Mouse (Mus musculus) left cerebral cortex, postnatal 4 days (tissue): ENCODE data around the gene 4930435E12Rik. TPM values are rescaled to one million over a fixed set of nuclear protein-coding genes. Genes with fewer than 3 reads are reported as not detected.

Source experiments
- DNase-seq: peaks from one replicate; pipeline ENCODE4 v3.0.0-alpha.2; 2022
- intact Hi-C: fragments of 180-260 bp; cut with DNase I; formaldehyde crosslinking; loops from one replicate; pipeline ENCODE4 v1.15.1; 2025
- total RNA-seq, 2 experiments: library from RNA; stranded (reverse); gene quantifications; 2 replicates each; pipeline ENCODE4 v1.2.3; 2021

4930435E12Rik gene
- total RNA-seq, 2 experiments from 2014 or later, result not detected

DNA sequence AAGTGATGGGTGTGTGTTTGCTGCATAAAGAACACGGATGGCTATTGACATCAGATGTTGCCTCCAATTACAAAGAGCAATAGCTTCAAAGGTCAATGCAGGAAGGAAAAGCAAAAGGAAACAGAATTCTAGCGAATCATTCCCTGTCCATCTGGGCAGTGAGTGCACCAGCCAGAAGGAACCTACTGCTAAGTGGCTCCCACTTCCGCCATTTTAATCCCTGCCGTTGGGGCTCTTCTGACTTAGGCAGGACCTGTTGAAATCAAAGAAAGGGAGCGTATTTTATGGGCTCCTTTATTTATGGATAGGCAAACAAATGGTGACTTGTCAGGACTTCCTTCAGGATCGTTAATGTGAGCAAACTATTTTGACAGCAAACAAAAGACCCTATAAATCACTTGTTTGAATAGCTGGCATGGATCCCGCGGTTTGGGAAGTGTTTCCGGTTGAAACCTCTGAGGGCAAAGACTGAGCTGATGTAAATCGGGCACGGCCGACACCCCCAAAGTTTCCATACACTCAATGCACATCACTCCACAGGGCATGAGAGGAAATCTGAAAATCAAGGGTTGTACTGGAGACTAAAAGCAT, 55.5 kb downstream of the 4930435E12Rik start:
- intact Hi-C loops, result no loop called here
- no peak for DNase-seq

DNA sequence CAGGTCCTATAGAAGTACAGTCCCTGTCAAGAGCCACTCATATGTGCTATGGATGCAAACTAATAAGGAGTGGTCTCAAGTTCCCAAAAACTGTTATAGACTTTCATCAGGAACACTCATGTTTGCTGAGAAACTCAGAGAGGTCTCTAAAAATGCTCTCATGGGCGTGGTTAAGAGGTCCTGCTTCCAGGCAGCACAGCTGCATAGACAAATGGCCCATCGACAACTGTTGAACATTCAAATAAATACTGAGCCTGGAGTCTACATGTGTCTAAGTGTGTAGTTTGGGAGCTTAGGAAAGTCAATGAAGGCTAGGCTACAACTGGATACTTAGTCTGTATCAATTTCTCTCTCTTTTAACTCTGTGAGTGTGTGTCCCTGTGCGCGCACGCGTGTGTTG, 57.4 kb downstream of the 4930435E12Rik start:
- DNase-seq, result no peak

GRCm38 (mm10) chr16:38769529-38769928, 59.0 kb downstream of the 4930435E12Rik start:
- intact Hi-C loops, result no loop called here
- DNase-seq, result no peak

More for the DNA sequence above, 57.4 kb downstream of the 4930435E12Rik start:
- intact Hi-C loops, result no loop called here

DNA sequence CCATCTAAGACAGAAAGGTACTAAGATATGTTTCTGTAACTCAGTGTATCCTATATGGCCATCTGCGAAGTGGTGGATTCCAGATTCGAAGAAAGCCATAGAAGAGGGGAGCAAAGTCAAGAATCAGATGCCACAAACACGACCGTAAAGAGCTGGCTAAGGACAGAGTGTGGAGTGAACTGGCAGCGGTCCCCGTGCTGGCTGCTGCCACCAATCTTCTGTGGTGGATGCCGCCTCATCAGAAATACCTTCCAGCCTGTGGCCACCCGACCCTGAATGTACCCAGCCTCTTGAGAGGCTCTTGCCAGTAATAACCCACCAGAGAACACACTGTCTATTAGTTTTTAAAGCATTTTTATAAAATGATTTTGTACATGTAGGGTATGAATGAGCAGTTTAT, 60.2 kb downstream of the 4930435E12Rik start:
- peak; percentile 26 for DNase-seq
- intact Hi-C loops, result no loop called here

- intact Hi-C loops, result no loop called here
- no peak for DNase-seq
Observed at GRCm38 (mm10) chr16:38767761-38768160, 60.8 kb downstream of the 4930435E12Rik start.

GRCm38 (mm10) chr16:38766671-38767070, 61.9 kb downstream of the 4930435E12Rik start:
- no peak for DNase-seq

DNA sequence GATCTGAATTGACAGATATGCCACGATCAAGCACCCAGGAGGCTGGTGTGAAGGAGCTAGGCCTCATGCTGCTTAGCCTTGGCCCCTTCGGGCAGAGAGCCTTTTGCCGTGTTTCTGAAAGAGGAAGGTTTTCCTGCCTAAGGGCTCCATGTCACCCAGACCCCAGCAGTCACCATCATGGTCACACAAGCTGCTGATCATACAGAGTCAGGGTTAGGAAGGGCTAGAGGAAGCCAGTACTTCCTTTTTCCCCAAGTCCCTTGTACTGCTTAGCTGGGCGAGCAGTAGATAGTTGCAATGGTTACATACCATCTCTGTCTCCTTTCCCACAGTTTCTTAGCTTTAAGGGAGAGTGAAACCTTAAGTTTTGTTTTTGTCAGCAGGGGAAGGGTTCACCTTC, 65.0 kb downstream of the 4930435E12Rik start:
- no peak for DNase-seq
- intact Hi-C loops, result no loop called here

More at GRCm38 (mm10) chr16:38766671-38767070, 61.9 kb downstream of the 4930435E12Rik start:
- intact Hi-C loops, result no loop called here

- intact Hi-C loops, result no loop called here
- DNase-seq, result no peak
Observed at GRCm38 (mm10) chr16:38762401-38762800, 66.1 kb downstream of the 4930435E12Rik start.

Other genes with a start within 250 kb of the 4930435E12Rik start
- gene Arhgap31, start 115.5 kb downstream of the 4930435E12Rik start, total RNA-seq, result 10 to 100 TPM; 18.0 to 18.7 TPM
- 10 to 100 TPM; 23.6 to 25.7 TPM for gene B4galt4, start 86.5 kb downstream of the 4930435E12Rik start, total RNA-seq
- under 1 TPM; 0.52 to 0.66 TPM for gene Upk1b, start 28.4 kb downstream of the 4930435E12Rik start, total RNA-seq
- gene Igsf11, start 63.9 kb upstream of the 4930435E12Rik start, total RNA-seq, result 10 to 100 TPM; 14.3 to 14.4 TPM